Mouse (Mus musculus): ENCODE results near the gene Fam81b.

The Fam81b gene

DNA sequence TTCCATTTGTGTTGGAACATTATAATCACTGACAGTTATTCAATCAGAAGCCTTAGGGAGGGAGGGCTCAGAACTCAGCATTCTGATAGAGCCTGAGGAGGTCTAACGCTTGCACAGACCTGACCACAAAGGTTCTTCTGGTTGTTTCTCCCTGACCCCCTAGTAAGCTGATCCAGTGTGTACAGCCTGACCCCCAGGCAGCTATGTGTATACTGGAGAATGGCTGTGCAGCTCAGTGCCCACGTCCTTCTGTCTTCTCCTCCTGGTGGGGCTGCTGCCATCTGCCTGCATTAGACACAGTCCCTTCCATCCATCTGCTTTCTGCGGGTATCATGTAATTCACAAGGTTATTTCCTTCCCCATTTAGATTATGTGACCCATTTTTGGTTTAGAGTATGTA, 115.7 kb downstream of the Fam81b start:
- DNase-seq = no peak

DNA sequence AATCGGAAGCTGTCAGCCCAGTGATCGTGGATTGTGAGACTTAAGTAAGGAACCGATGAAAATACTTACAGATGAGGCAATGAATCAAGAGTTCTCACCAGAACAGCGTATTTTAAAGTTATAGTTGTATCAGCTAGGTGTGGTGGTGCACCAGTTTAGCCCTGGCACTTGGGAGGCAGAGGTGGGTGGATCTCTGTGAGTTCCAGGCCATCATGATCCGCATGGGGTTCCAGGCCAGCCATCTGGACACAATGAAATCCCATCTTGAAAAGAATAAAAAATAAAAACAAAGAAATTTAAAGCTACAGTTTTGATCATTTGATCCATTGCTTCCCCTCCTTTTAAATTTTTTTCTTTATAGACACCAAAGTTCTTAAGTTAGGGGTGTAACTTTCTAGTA, 117.2 kb downstream of the Fam81b start:
- DNase-seq = no peak

DNA sequence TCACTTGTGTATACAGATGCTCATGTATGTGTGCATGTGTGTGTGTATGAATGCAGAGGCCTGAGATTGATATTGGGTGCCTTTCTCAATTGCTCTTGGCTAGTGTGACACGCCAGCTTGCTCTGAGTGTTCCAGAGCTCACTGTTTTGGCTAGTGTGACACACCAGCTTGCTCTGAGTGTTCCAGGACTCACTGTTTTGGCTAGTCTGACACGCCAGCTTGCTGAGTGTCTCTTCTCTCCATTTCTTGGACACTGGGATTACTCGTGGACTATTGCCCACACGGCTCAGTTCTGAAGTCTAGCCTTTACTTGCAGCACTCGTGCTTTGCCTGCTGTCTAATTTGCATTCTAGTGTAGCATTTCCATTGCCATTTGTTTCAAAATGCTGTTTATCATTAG, 126.2 kb downstream of the Fam81b start:
- DNase-seq = no peak

- DNase-seq = no peak
Measured at GRCm38 (mm10) chr13:76174297-76174696, 130.6 kb downstream of the Fam81b start.

- DNase-seq = no peak
Measured at GRCm38 (mm10) chr13:76160587-76160986, 144.3 kb downstream of the Fam81b start.

DNA sequence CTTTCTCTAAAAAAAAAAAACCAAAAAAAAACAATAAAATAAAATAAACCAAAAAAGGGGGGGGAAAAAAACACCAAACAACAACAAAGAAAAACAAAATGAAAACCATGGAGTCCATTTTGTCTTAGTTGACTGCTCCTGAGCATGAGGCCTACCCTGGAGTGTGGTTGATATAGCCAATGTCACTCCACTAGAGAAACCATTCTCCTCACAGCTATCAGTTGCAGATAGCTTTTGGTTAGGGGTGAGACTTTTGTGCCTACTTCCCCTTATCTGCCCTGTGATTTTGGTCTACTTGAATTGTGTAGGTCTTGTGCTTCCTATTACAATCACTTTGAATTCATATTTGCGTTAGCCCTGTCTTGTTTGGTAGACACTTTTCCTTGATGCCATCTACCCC, 147.4 kb downstream of the Fam81b start:
- DNase-seq = no peak

- DNase-seq = no peak
Measured at GRCm38 (mm10) chr13:76157099-76157498, 147.8 kb downstream of the Fam81b start.

Measured in retina, postnatal 1 day (tissue).